Mouse (Mus musculus) testis, adult 2 months (tissue): ENCODE measurements at regions not wholly inside any gene's neighbourhood (a gene's known extent, or its start where the extent isn't known, plus 50 kb on each side); places are given as distances from the start of the nearest gene placed in this dataset.

ENCODE experiments used
- H3K27ac ChIP-seq: fragments of 200-500 bp; 2 replicates; pipeline ENCODE4 v1.5.1; 2012; ENCODE audit warnings: low read depth, low read length; ENCODE audit not compliant: control insufficient read depth, insufficient read depth
- H3K27me3 ChIP-seq: fragments of 200-500 bp; 2 replicates; pipeline ENCODE4 v1.6.1; 2012; ENCODE audit warnings: mild to moderate bottlenecking, low read length, moderate library complexity; ENCODE audit not compliant: control insufficient read depth, insufficient read depth
- H3K36me3 ChIP-seq: fragments of 200-500 bp; 2 replicates; pipeline ENCODE4 v1.6.1; 2012; ENCODE audit warnings: mild to moderate bottlenecking, low read length; ENCODE audit not compliant: control insufficient read depth, insufficient read depth
- H3K4me1 ChIP-seq: fragments of 200-500 bp; 2 replicates; pipeline ENCODE4 v1.6.1; 2012; ENCODE audit warnings: low read length; ENCODE audit not compliant: control insufficient read depth, insufficient read depth
- H3K4me3 ChIP-seq: fragments of 200-500 bp; 2 replicates; pipeline ENCODE4 v1.5.1; 2012; ENCODE audit warnings: low read depth, mild to moderate bottlenecking, low read length, moderate library complexity, mixed read lengths; ENCODE audit not compliant: control insufficient read depth
- CTCF ChIP-seq: fragments of 200-500 bp; IDR thresholded peaks from 2 replicates; pipeline ENCODE4 v1.5.1; 2012; ENCODE audit warnings: low read depth, mild to moderate bottlenecking, inconsistent platforms, low read length, moderate library complexity; ENCODE audit not compliant: control insufficient read depth, insufficient read depth, insufficient replicate concordance
- POLR2A ChIP-seq: fragments of 200-500 bp; IDR thresholded peaks from 2 replicates; pipeline ENCODE4 v1.6.1; 2012; ENCODE audit warnings: low read depth, mild to moderate bottlenecking, inconsistent platforms, low read length, moderate library complexity; ENCODE audit not compliant: control insufficient read depth

GRCm38 (mm10) chr3:70250733-70251132, 243.3 kb downstream of the Otol1 start:
- TF ChIP-seq POLR2A, result no peak
- no peak for TF ChIP-seq CTCF
- Histone ChIP-seq H3K27me3 (no peaks in the 10 kb centered on the region), H3K36me3 (no peaks in the 10 kb centered on the region), H3K4me1 (no peaks in the 10 kb centered on the region), H3K4me3 (no peak overlapping the region), H3K27ac (no peak overlapping the region)

GRCm38 (mm10) chr3:70263318-70263717, 255.9 kb downstream of the Otol1 start:
- no peaks in the 10 kb centered on the region for H3K27me3 ChIP-seq
- H3K27ac ChIP-seq, result no peak overlapping the region
- no peaks in the 10 kb centered on the region for H3K36me3 ChIP-seq
- TF ChIP-seq POLR2A (no peak), CTCF (no peak)
- H3K4me3 ChIP-seq, result no peak overlapping the region
- H3K4me1 ChIP-seq, result no peaks in the 10 kb centered on the region

GRCm38 (mm10) chr3:70288590-70289388, 281.4 kb downstream of the Otol1 start:
- TF ChIP-seq CTCF, result no peak
- TF ChIP-seq POLR2A, result no peak
- no peak overlapping the region for H3K4me3 ChIP-seq
- no peaks in the 10 kb centered on the region for H3K27me3 ChIP-seq
- H3K27ac ChIP-seq, result no peak overlapping the region
- H3K4me1 ChIP-seq, result no peaks in the 10 kb centered on the region
- no peaks in the 10 kb centered on the region for H3K36me3 ChIP-seq

GRCm38 (mm10) chr3:70307556-70307955, 300.1 kb downstream of the Otol1 start:
- TF ChIP-seq POLR2A (no peak), CTCF (no peak)
- Histone ChIP-seq H3K27ac (no peak overlapping the region), H3K36me3 (no peaks in the 10 kb centered on the region), H3K4me3 (no peak overlapping the region), H3K27me3 (no peaks in the 10 kb centered on the region), H3K4me1 (no peaks in the 10 kb centered on the region)

GRCm38 (mm10) chr3:70308061-70308461, 300.6 kb downstream of the Otol1 start:
- Histone ChIP-seq H3K4me1 (no peaks in the 10 kb centered on the region), H3K36me3 (no peaks in the 10 kb centered on the region), H3K27me3 (no peaks in the 10 kb centered on the region), H3K4me3 (no peak overlapping the region), H3K27ac (no peak overlapping the region)
- TF ChIP-seq CTCF, result no peak
- no peak for TF ChIP-seq POLR2A

GRCm38 (mm10) chr3:70309304-70309703, 301.9 kb downstream of the Otol1 start:
- Histone ChIP-seq H3K36me3 (no peaks in the 10 kb centered on the region), H3K27ac (no peak overlapping the region), H3K4me1 (no peaks in the 10 kb centered on the region), H3K4me3 (no peak overlapping the region), H3K27me3 (no peaks in the 10 kb centered on the region)
- no peak for TF ChIP-seq POLR2A
- no peak for TF ChIP-seq CTCF

- no peak for TF ChIP-seq POLR2A
- TF ChIP-seq CTCF, result no peak
- Histone ChIP-seq H3K27me3 (no peaks in the 10 kb centered on the region), H3K27ac (no peak overlapping the region), H3K4me3 (no peak overlapping the region), H3K4me1 (no peaks in the 10 kb centered on the region), H3K36me3 (no peaks in the 10 kb centered on the region)
Measured at GRCm38 (mm10) chr3:70311055-70311454, 303.6 kb downstream of the Otol1 start.
